Mouse (Mus musculus) cerebellum, adult 9-11 months (tissue): ENCODE measurements at regions not wholly inside any gene's neighbourhood (a gene's known extent, or its start where the extent isn't known, plus 50 kb on each side); places are given as distances from the start of the nearest gene placed in this dataset.

Experiments
- DNase-seq: peaks from one replicate; pipeline ENCODE4 v3.0.0; 2022

DNA sequence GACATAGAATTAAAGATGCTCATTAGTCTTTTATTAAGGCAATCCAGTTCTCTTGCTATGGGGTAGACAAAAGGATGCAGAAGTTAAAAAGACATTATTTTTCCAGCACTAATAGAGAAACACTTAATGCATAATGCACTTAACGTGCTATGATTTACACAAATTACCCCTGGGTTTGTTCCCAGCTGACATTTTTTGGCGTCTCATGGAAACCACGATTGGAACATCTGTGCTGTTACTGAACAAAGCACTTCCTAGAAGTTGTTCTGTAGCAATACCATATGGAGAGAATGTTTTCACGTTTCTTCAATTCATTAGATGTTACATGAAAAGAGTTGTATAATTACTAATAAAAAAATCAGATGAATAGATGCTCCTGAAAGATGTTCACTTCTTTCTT, 635.2 kb downstream of the Gm597 start:
- DNase-seq, result no peak

DNA sequence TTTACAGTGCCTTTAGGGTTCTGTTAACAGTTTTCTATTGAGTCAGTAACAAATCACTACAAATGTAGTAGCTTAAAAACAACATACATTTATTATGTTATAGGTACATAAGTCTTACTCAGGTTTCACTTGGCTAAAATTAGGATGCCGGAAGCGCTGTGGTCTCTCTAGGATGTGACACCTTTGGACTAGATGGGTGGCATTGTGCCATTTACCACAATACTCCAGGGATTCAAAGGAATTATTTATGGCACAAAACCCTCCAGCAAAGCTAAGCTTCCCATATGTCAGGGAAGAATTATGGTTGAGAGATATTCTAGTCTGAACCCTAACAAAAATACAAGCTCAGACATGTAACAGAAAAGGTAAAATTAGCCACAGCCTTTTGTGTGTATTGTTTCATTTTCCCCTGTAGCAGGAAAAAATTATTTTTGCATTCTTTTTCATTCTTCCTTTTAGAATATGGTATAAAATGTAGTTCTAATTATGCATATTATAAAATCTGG, 678.0 kb downstream of the Gm597 start:
- peak; percentile 70 for DNase-seq

GRCm38 (mm10) chr1:28084456-28084855, 695.6 kb downstream of the Gm597 start:
- DNase-seq, result no peak

DNA sequence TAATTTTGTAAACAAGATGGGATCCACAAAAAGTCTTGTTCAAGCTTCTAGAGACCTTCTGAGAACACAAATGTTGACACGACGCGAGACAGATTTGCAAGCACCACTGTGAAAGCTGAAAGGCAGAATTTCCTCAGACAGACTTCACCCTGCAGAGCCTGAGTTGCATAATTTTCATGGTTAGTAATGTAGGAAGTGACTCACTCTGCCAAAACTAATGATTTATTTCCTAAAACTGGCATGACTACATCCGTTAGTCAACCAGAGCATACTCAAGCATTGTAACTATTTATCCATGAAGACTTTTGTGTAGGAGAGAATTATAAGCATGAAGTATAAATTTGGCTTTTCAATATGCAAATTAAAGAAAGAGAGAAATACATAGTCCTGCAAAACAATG, 726.1 kb downstream of the Gm597 start:
- DNase-seq, result no peak

- DNase-seq, result no peak
These were observed 732.1 kb downstream of the Gm597 start for GRCm38 (mm10) chr1:28047964-28048363.

DNA sequence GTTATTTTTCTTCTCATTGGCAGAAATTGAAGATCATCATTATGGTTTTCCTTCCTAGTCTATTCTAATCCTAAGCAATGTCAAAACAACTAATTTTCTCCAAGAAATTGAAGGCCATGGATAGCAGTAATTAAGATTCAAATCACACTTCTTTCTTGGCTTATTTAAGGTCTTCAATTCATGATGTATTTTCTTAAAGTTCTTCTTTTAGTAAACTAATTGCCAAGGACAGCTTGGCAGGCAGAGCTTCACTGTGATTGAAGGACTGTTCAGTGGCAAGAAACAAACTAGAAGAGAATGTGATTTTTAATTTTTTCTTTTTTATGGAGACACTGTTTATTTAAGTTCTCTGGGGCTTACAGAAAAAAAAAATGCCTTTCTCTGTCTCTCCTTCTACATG, 732.7 kb downstream of the Gm597 start:
- DNase-seq, result no peak

DNA sequence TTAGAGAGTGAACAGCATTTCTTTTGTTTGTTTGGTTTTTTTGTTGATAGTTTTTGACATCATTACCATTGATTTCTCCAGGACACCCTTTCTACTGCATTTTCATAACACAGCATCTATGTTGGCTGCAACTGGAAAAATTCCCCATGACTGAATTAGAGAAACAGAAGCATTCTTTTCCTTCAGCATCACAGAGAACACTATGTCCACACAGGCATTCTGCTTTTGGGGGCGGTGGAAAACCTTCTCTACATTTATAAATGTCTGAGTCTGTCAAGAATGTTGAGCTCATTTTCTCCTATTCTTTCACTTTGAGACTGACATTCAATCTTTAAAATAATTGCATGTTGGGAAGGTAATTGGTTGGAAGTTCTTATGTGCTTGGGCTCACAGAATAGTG, 734.4 kb downstream of the Gm597 start:
- no peak for DNase-seq

DNA sequence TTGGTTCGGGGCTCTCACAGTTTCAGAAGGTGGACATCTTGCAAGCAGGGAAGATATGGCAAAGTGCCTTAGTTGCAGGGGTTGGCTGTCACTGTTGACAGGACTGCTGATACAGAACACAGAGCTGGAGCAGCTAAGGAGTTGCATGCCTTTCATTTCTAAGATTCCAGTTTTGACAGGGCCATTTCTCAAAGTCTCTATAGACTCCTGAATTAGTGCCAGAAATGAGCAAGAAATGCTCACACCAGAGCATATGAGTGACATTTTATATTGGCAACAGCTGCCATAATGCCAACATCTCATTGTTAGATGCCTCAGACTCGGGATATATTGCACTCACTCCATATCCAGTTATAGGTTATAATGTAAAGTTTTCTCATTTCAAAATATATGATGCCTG, 754.3 kb downstream of the Gm597 start:
- DNase-seq, result no peak

DNA sequence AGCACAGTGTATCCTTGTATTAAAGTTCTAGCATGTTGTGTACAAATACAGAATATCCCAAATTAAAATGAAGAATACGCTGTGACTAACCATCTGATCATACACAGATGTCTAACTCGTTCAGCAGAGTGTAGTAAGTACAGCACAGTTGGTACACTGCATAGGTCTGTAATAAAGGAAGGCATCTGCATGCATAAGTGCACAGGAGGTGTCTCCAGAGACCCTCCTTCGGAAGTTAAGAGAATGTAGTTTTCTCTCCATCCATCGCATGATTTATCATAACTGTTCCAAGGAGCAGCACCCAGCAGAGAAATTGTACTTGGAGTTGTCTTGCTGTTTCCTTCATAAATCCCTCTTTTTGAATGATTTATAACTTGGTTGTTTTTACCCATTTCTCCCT, 781.6 kb downstream of the Gm597 start:
- no peak for DNase-seq

GRCm38 (mm10) chr1:27963369-27963768, 816.7 kb downstream of the Gm597 start:
- no peak for DNase-seq
